Mouse (Mus musculus): ENCODE results near the gene Lrmda.

- TF ChIP-seq CTCF (IDR thresholded peaks at IDR 0.05; ENCODE audit: borderline replicate concordance, insufficient read depth, low read length): no peak
- no peak for TF ChIP-seq POLR2A (IDR thresholded peaks at IDR 0.05; ENCODE audit: low read depth, low read length)
Measured at GRCm38 (mm10) chr14:22326218-22326964, 306.9 kb downstream of the Lrmda start.
